Mouse (Mus musculus) embryonic fibroblast, embryonic 13.5 days (primary cell): ENCODE data around the gene Olfr504.

Experiments used
- CTCF ChIP-seq: IDR thresholded peaks from 2 replicates; pipeline ENCODE4 v1.5.1; 2011; ENCODE audit warnings: mild to moderate bottlenecking, control low read depth, low read length, moderate library complexity, borderline replicate concordance; ENCODE audit not compliant: insufficient read depth
- POLR2A ChIP-seq: IDR thresholded peaks from 2 replicates; pipeline ENCODE4 v1.6.1; 2011; ENCODE audit warnings: low read depth, mild to moderate bottlenecking, control low read depth, low read length, moderate library complexity

- no peak for TF ChIP-seq CTCF
- TF ChIP-seq POLR2A = no peak
Observed at GRCm38 (mm10) chr7:108589797-108590196, 24.2 kb upstream of the Olfr504 start.
